Mouse (Mus musculus) erythroblast, embryonic 14.5 days (primary cell): ENCODE measurements around the gene Phf23. TPM values are rescaled to one million over a fixed set of nuclear protein-coding genes. Genes with fewer than 3 reads are reported as not detected.

Experiments
- H3K27me3 ChIP-seq: 2 replicates; pipeline ENCODE4 v1.6.1; 2012; ENCODE audit warnings: inconsistent platforms; ENCODE audit not compliant: control insufficient read depth
- H3K36me3 ChIP-seq: 2 replicates; pipeline ENCODE4 v1.6.1; 2012; ENCODE audit warnings: mild to moderate bottlenecking, inconsistent platforms; ENCODE audit not compliant: control insufficient read depth
- H3K4me1 ChIP-seq: 2 replicates; pipeline ENCODE4 v1.6.1; 2012; ENCODE audit warnings: inconsistent platforms; ENCODE audit not compliant: control insufficient read depth
- H3K4me3 ChIP-seq: replicated peaks from 2 replicates; pipeline ENCODE3; 2012; ENCODE audit warnings: moderate library complexity, mild to moderate bottlenecking, inconsistent platforms
- H3K9me3 ChIP-seq: 2 replicates; pipeline ENCODE4 v1.6.1; 2012; ENCODE audit warnings: low read length, inconsistent platforms, mixed read lengths; ENCODE audit not compliant: control insufficient read depth
- GATA1 ChIP-seq: IDR thresholded peaks from 2 replicates; pipeline ENCODE4 v1.6.1; 2012; ENCODE audit warnings: low read length, inconsistent platforms, mixed read lengths
- TAL1 ChIP-seq: IDR thresholded peaks from 3 replicates; pipeline ENCODE4 v1.6.1; 2012; ENCODE audit warnings: low read length, inconsistent platforms, mixed read lengths
- polyA plus RNA-seq: library from polyadenylated mRNA; stranded (reverse); fragments of >175 nt; gene quantifications from 2 replicates; pipeline ENCODE4 v1.2.3, GENCODE M21; 2012

Phf23 gene
- polyA plus RNA-seq, 1 experiment, result 5.5 TPM

DNA sequence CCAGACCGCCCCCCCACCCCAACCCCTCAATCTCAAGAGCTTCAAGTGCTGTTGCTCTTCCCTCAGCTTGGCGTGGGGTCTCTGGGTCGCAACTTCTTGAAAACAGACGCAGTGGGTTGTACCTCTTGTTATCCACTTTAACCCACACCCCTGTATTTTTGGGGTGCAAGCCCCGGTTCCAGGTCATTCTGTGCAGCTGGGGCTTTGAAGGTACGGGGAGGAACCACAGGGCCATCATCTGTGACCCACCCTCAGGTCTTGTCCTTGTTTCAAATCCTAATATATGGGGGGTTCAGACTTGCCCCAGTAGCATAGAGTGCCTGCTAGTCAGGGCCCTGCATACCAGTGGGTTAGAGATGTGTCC is 28.6 kb downstream of the Phf23 start:
- Histone ChIP-seq H3K4me3 (no peak overlapping the region), H3K36me3 (no peaks in the 10 kb centered on the region), H3K4me1 (peaks cover 32% of the 10 kb centered on the region), H3K9me3 (peaks cover 3% of the 10 kb centered on the region; the same call in 1 of the 2 replicates), H3K27me3 (peaks cover 75% of the 10 kb centered on the region)
- no peak for TF ChIP-seq TAL1
- no peak for TF ChIP-seq GATA1

DNA sequence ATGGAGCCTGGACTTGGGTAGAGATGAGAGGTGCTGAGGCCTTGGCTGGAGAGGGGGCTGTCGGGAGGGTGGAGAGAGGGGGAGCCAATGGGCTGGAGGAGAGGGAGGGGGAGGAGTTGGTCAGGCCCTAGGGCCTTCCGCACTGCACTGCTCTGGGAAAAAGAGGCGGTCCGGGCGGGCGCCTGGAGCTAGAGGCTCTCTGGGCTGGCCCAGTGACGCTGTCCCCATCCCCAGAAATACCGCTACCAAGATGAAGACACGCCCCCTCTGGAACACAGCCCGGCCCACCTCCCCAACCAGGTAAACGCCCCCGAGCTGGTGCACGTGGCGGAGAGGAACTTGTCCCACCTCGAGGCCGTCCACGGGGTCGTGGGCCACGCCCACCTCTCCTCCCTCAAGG is 31.1 kb downstream of the Phf23 start:
- Histone ChIP-seq H3K36me3 (no peaks in the 10 kb centered on the region; the same call in 1 of the 2 replicates), H3K4me3 (no peak overlapping the region), H3K4me1 (peaks cover 16% of the 10 kb centered on the region), H3K27me3 (peaks cover 74% of the 10 kb centered on the region), H3K9me3 (no peaks in the 10 kb centered on the region)
- TF ChIP-seq GATA1 (no peak), TAL1 (no peak)

GRCm38 (mm10) chr11:70027397-70027796 is 31.8 kb downstream of the Phf23 start:
- H3K4me3 ChIP-seq, result no peak overlapping the region
- H3K9me3 ChIP-seq, result no peaks in the 10 kb centered on the region
- no peaks in the 10 kb centered on the region; the same call in 1 of the 2 replicates for H3K36me3 ChIP-seq
- TF ChIP-seq GATA1 (no peak), TAL1 (no peak)
- peaks cover 67% of the 10 kb centered on the region for H3K27me3 ChIP-seq
- peaks cover 15% of the 10 kb centered on the region for H3K4me1 ChIP-seq

DNA sequence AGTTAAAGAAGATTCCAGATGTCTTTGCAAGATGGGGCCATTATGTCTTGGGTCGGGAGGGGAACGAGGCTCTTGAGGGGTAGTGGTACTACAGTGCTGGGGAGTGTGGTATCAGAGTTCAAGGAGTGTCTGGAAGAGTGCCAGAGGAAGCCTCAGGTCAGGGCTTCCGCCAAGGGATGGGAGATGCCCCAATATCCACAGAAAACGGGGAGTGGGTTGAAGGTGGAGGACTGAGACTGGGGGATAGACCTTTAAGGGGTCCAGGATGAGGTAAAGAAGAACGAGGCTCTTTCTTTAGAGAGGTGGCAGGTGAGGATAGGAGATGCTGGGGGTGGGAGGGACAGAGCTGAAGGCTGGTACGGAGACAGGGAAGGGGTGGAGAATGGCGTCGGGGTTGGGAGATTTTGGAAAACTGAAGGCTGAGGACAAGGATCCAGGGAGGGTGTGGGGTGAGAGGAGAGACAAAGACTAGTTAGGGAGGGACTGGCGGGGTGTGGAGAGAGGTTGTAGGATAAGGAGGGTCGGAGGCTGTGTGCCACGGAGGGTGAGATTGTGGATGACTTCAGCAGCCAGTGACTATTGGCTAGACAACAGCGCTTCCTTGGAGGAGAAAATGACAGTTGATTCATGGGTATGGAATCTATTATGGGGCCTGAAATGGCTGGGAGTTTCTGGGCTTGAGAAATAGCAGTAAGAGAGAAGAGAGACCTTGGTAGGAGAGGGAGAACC is 33.0 kb downstream of the Phf23 start:
- no peak overlapping the region for H3K4me3 ChIP-seq
- no peak for TF ChIP-seq TAL1
- no peak for TF ChIP-seq GATA1

DNA sequence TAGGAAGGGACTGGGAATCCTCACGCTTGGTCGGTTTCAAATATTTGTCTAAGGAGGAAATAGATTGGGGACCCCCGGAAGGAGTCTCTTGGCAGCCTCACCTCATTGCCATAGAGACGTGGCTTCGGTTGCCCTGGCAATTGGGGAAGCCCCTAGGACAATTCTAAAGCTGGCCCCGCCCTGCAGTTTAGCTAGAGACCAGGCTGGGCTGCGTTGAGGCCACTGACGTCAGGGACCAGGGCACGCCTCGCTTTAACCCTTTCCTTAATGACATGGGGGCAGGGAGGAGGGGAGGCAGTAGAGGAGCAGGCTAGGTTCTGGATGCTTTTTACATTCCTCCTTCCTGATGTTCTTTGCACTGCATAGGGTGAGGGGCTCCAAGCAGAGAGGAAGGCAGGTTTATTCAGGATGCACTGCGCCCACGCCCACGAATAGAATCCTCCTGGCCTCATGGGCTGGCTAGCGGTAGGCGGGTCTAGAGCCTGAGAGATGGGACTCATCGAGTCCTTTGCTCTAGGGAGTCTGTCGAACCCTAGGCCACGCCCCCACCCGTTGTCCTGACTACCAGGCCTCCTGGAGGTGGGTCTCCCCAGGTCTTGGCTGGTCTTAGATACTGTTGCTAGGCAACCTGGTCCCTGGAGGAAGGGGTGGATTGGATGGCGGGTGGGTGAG is 33.7 kb downstream of the Phf23 start:
- H3K9me3 ChIP-seq, result no peaks in the 10 kb centered on the region
- H3K27me3 ChIP-seq, result peaks cover 48% of the 10 kb centered on the region
- peaks cover 15% of the 10 kb centered on the region for H3K4me1 ChIP-seq
- H3K4me3 ChIP-seq, result no peak overlapping the region
- no peaks in the 10 kb centered on the region; the same call in 1 of the 2 replicates for H3K36me3 ChIP-seq
- TF ChIP-seq TAL1, result no peak
- no peak for TF ChIP-seq GATA1

More for the DNA sequence above, 33.0 kb downstream of the Phf23 start:
- Histone ChIP-seq H3K36me3 (no peaks in the 10 kb centered on the region; the same call in 1 of the 2 replicates), H3K9me3 (no peaks in the 10 kb centered on the region), H3K4me1 (peaks cover 15% of the 10 kb centered on the region), H3K27me3 (peaks cover 55% of the 10 kb centered on the region)

GRCm38 (mm10) chr11:70029829-70030550 is 34.4 kb downstream of the Phf23 start:
- Histone ChIP-seq H3K9me3 (no peaks in the 10 kb centered on the region), H3K4me3 (no peak overlapping the region), H3K27me3 (peaks cover 41% of the 10 kb centered on the region), H3K4me1 (peaks cover 15% of the 10 kb centered on the region), H3K36me3 (no peaks in the 10 kb centered on the region; the same call in 1 of the 2 replicates)
- TF ChIP-seq GATA1 (no peak), TAL1 (no peak)

DNA sequence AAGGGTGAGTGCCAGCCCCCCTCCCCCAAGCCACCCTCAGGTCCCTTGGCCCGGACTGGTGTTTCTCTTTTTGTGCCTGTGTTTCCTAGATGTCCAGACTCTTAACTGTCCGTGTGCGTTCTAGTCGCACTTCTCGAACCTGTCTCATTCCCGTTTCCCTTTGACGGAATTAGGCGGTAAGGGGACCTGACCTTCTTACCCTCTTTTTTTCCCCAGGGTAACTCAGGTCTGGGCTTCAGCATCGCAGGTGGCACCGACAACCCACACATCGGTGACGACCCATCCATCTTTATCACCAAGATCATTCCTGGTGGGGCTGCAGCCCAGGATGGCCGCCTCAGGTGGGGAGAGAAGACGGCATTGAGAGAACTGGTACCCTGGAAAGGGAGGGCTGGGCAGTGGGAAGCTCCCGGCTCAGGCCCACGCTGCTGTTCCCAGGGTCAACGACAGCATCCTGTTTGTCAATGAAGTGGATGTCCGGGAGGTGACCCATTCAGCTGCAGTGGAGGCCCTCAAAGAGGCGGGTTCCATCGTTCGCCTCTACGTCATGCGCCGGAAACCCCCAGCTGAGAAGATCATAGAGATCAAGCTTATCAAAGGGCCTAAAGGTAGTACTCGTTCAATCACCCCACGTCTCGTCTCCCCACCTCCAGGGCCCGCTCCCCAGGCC is 35.2 kb downstream of the Phf23 start:
- H3K4me3 ChIP-seq, result no peak overlapping the region
- TF ChIP-seq TAL1, result no peak
- no peak for TF ChIP-seq GATA1
- H3K4me1 ChIP-seq, result peaks cover 15% of the 10 kb centered on the region
- no peaks in the 10 kb centered on the region for H3K9me3 ChIP-seq
- H3K27me3 ChIP-seq, result peaks cover 33% of the 10 kb centered on the region
- H3K36me3 ChIP-seq, result no peaks in the 10 kb centered on the region; the same call in 1 of the 2 replicates

GRCm38 (mm10) chr11:70031321-70031670 is 35.7 kb downstream of the Phf23 start:
- peaks cover 15% of the 10 kb centered on the region for H3K4me1 ChIP-seq
- no peaks in the 10 kb centered on the region; the same call in 1 of the 2 replicates for H3K36me3 ChIP-seq
- no peaks in the 10 kb centered on the region for H3K9me3 ChIP-seq
- H3K4me3 ChIP-seq, result no peak overlapping the region
- H3K27me3 ChIP-seq, result peaks cover 28% of the 10 kb centered on the region
- no peak for TF ChIP-seq GATA1
- no peak for TF ChIP-seq TAL1

GRCm38 (mm10) chr11:70038174-70038573 is 42.6 kb downstream of the Phf23 start:
- TF ChIP-seq TAL1 (no peak), GATA1 (no peak)
- Histone ChIP-seq H3K4me1 (peaks cover 4% of the 10 kb centered on the region), H3K27me3 (no peaks in the 10 kb centered on the region), H3K4me3 (no peak overlapping the region), H3K9me3 (no peaks in the 10 kb centered on the region), H3K36me3 (no peaks in the 10 kb centered on the region)
